ENCODE assay signal across 8 mouse cellular contexts in genomic region chr19:5473720-5474119, GRCm38 (mm10). TPM values are rescaled to one million over a fixed set of nuclear protein-coding genes. Genes with fewer than 3 reads are reported as not detected.
DNase-seq lines count a peak whose midpoint lies in the region; ATAC-seq lines count a peak whose summit lies in the region.

Gene Efemp2 (plus strand): TSS chr19:5473954.

- peak; percentile 82 for ATAC-seq in heart, embryonic 15.5 days (replicated peaks; ENCODE audit: insufficient number of reproducible peaks, insufficient read depth, low FRiP score, low read depth)
- ATAC-seq in liver, embryonic 15.5 days (ENCODE audit: insufficient read depth), result peak; percentile 64; the same call in 1 of the 2 replicates
- peak; percentile 64; the same call in 1 of the 2 replicates for ATAC-seq in neural tube, embryonic 11.5 days (ENCODE audit: insufficient read depth, low FRiP score, low TSS enrichment)

- peak within 1 kb of the TSS; percentile 90 for H3K4me2 ChIP-seq in heart, embryonic 15.5 days
- H3K4me2 ChIP-seq in liver, embryonic 15.5 days, result peak within 1 kb of the TSS; percentile 79
- peak within 1 kb of the TSS; percentile 97 for H3K4me2 ChIP-seq in neural tube, embryonic 11.5 days (ENCODE audit: low read depth)

- H3K9me3 ChIP-seq in forebrain, embryonic 10.5 days, result no peaks in the 10 kb centered on the region
- no peaks in the 10 kb centered on the region for H3K9me3 ChIP-seq in heart, embryonic 15.5 days (replicated peaks)
- no peaks in the 10 kb centered on the region for H3K9me3 ChIP-seq in liver, embryonic 15.5 days (replicated peaks)
- H3K9me3 ChIP-seq in neural tube, embryonic 11.5 days (ENCODE audit: control insufficient read depth, low read length), result no peaks in the 10 kb centered on the region

- WGBS in forebrain, embryonic 10.5 days, result 2% methylated on average over 22 of the region's 22 CpGs
- 3% methylated on average over 22 of the region's 22 CpGs for whole genome bisulfite sequencing in heart, embryonic 15.5 days
- WGBS in liver, embryonic 15.5 days (ENCODE audit: insufficient replicate concordance), result 6% methylated on average over 22 of the region's 22 CpGs
- 3% methylated on average over 22 of the region's 22 CpGs for WGBS in neural tube, embryonic 11.5 days

- peaks cover 28% of the 10 kb centered on the region for H3K4me1 ChIP-seq in forebrain, embryonic 10.5 days
- peaks cover 23% of the 10 kb centered on the region for H3K4me1 ChIP-seq in heart, embryonic 15.5 days (replicated peaks)
- H3K4me1 ChIP-seq in liver, embryonic 15.5 days (replicated peaks), result peaks cover 23% of the 10 kb centered on the region
- peaks cover 9% of the 10 kb centered on the region for H3K4me1 ChIP-seq in neural tube, embryonic 11.5 days (ENCODE audit: control insufficient read depth, insufficient read depth, low read length)

- peaks cover 17% of the 10 kb centered on the region for H3K27me3 ChIP-seq in forebrain, embryonic 10.5 days (ENCODE audit: poor library complexity, severe bottlenecking)
- H3K27me3 ChIP-seq in heart, embryonic 15.5 days, result no peaks in the 10 kb centered on the region
- H3K27me3 ChIP-seq in liver, embryonic 15.5 days, result peaks cover 61% of the 10 kb centered on the region
- no peaks in the 10 kb centered on the region for H3K27me3 ChIP-seq in neural tube, embryonic 11.5 days (ENCODE audit: control insufficient read depth, insufficient read depth, low read length)

- H3K36me3 ChIP-seq in forebrain, embryonic 10.5 days (replicated peaks), result peaks cover 18% of the 10 kb centered on the region
- H3K36me3 ChIP-seq in heart, embryonic 15.5 days, result 0 out of 2 replicates have a peak, but pooled peaks cover 2% of the 10 kb centered on the region
- no peaks in the 10 kb centered on the region for H3K36me3 ChIP-seq in liver, embryonic 15.5 days (replicated peaks)
- H3K36me3 ChIP-seq in neural tube, embryonic 11.5 days (ENCODE audit: control insufficient read depth, insufficient read depth, low read length), result no peaks in the 10 kb centered on the region

- DNase-seq in 3T3-L1 (ENCODE audit: low read depth, low spot score), result peak; percentile 95
- DNase-seq in adrenal gland, postnatal 10 days, result peak; percentile 90
- peak; percentile 67 for DNase-seq in forebrain, embryonic 10.5 days (ENCODE audit: extremely low spot score, low spot score)
- peak; percentile 89 for DNase-seq in kidney, postnatal 14 days
- DNase-seq in neural tube, embryonic 11.5 days (ENCODE audit: low spot score), result peak; percentile 80
- peak; percentile 44 to 51 for DNase-seq in thymus, postnatal 10 days (ENCODE audit: low spot score in 2 of 2)

- peak within 1 kb of the TSS; percentile 72 for H3K4me3 ChIP-seq in forebrain, embryonic 10.5 days
- peak within 1 kb of the TSS; percentile 68 for H3K4me3 ChIP-seq in heart, embryonic 15.5 days
- H3K4me3 ChIP-seq in liver, embryonic 15.5 days (replicated peaks), result peak within 1 kb of the TSS; percentile 53
- peak within 1 kb of the TSS; percentile 62 for H3K4me3 ChIP-seq in neural tube, embryonic 11.5 days (ENCODE audit: low read depth, low read length)

- H3K27ac ChIP-seq in forebrain, embryonic 10.5 days, result peak within 1 kb of the TSS; percentile 90
- peak within 1 kb of the TSS; percentile 81 for H3K27ac ChIP-seq in heart, embryonic 15.5 days
- H3K27ac ChIP-seq in liver, embryonic 15.5 days (replicated peaks), result 0 out of 2 replicates have a peak within 1 kb of the TSS, but pooled peaks have one; percentile 24
- peak within 1 kb of the TSS; percentile 56 for H3K27ac ChIP-seq in neural tube, embryonic 11.5 days (ENCODE audit: low read depth, low read length)

- peak within 1 kb of the TSS; percentile 73 for H3K9ac ChIP-seq in heart, embryonic 15.5 days
- H3K9ac ChIP-seq in liver, embryonic 15.5 days, result peak within 1 kb of the TSS; percentile 37; the same call in 1 of the 2 replicates
- peak within 1 kb of the TSS; percentile 82 for H3K9ac ChIP-seq in neural tube, embryonic 11.5 days (ENCODE audit: low read length)

RNA-seq across cellular contexts. Expression of gene Efemp2, which starts in this region (rescaled TPM):
- total RNA-seq in adrenal gland, postnatal 10 days (2021), result 10 to 100 TPM; 48.8 to 50.9 TPM
- 46.9 and 50.9 TPM in 2 replicates for polyA plus RNA-seq in forebrain, embryonic 10.5 days (2016; fragmentation: Nextera tagmentation; extraction: Ambion mirVana)
- polyA plus RNA-seq in heart, embryonic 15.5 days (2015; fragmentation: Nextera tagmentation; extraction: Ambion mirVana), result 65.6 and 95.4 TPM in 2 replicates
- polyA plus RNA-seq in liver, embryonic 15.5 days (2015; fragmentation: Nextera tagmentation; extraction: Ambion mirVana), result 16.0 and 17.5 TPM in 2 replicates
- 55.5 and 55.6 TPM in 2 replicates for polyA plus RNA-seq in neural tube, embryonic 11.5 days (2014; fragmentation: Nextera tagmentation; extraction: Ambion mirVana)

Comparison
In these comparisons a context has a peak if more than half of its experiments do, and no peak if none do; other contexts are left out.
1. Peak in every context shown above with its lines: DNase-seq, ATAC-seq, H3K4me3 ChIP-seq and H3K27ac ChIP-seq.
2. H3K27ac ChIP-seq: peak in every context shown above with its lines; median percentile 90 in forebrain, embryonic 10.5 days; 81 in heart, embryonic 15.5 days; 56 in neural tube, embryonic 11.5 days; 24 in liver, embryonic 15.5 days.